Mouse (Mus musculus) embryonic stem cell, embryonic (primary cell): ENCODE data around the gene Acin1.

ENCODE experiments used
- CTCF ChIA-PET, 4 experiments: fragments of 300-600 bp in 2 of 4; fragments of 350-600 bp in 2 of 4; sonication (Branson Sonifier 250); formaldehyde crosslinking; loops; one replicate each; lab custom pipeline; 2022; ENCODE audit warnings: inconsistent platforms in 2 of 4; lab: Charles Lee
- POLR2A ChIA-PET, 4 experiments: fragments of 300-600 bp in 2 of 4; fragments of 350-600 bp in 2 of 4; sonication (Branson Sonifier 250); formaldehyde crosslinking; loops; one replicate each; lab custom pipeline; 2022; ENCODE audit warnings: antibody characterized with exemption in 4 of 4, inconsistent platforms in 1 of 4; lab: Charles Lee

Gene Acin1

DNA sequence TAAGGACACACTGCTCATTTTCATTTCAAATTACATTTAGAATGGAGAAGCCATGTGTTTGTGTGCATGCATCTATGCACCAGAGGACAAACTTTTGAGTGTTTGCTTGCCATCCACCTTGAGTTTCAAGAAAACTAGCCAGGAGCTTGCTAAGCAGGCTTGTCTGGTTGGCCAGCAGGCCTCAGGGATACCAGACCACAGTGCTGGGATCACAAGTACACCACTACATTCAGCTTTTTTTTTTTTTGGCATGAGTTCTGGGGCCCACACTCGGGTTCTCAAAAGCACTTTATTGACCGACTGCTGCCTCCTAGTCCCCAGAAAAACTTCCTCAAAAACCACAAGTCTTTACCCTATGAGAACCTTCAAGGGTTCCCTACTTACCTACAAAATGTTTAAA, 12.4 kb downstream of the Acin1 start:
- ChIA-PET POLR2A (interaction anchor here (0.5 to 3.2 kb wide), 10 partner anchors 9 to 126 kb away, joined by 3 to 17 read pairs (median 4); partner anchors contain the start of genes 1700123O20Rik (in 2 of the 4) and Acin1 (in 2 of the 4)), CTCF (interaction anchor here in 2 of 4 experiments (1.0 to 2.0 kb wide), 3 partner anchors 15 to 169 kb away, joined by 3 to 8 read pairs (median 4); no protein-coding TSS in a partner anchor)

DNA sequence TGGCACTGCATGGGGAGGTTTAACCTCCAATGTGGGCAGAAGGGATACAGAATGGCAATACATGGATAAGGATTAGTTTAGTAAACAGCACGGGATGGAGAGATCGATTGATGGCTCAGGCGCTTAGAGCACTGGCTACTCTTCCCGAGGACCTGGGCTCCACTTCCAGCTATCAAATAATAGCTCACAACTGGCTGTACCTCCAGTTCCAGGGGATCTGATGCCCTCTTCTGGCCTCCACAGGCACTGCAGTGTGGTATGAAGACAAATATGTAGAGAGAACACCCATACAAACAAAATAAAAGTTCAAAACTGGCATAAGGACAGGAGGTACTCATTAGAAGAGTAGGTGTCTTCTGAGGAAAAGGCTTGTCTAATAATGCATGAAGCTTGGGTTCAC, 17.4 kb downstream of the Acin1 start:
- CTCF ChIA-PET = interaction anchor here (0.5 to 3.0 kb wide), 56 partner anchors 8 to 605 kb away, joined by 3 to 51 read pairs (median 4); partner anchors contain the start of genes 1700123O20Rik (in 2 of the 4), Acin1 (in 2 of the 4), Cdh24 (in 2 of the 4) and Cebpe (in 1 of the 4)

DNA sequence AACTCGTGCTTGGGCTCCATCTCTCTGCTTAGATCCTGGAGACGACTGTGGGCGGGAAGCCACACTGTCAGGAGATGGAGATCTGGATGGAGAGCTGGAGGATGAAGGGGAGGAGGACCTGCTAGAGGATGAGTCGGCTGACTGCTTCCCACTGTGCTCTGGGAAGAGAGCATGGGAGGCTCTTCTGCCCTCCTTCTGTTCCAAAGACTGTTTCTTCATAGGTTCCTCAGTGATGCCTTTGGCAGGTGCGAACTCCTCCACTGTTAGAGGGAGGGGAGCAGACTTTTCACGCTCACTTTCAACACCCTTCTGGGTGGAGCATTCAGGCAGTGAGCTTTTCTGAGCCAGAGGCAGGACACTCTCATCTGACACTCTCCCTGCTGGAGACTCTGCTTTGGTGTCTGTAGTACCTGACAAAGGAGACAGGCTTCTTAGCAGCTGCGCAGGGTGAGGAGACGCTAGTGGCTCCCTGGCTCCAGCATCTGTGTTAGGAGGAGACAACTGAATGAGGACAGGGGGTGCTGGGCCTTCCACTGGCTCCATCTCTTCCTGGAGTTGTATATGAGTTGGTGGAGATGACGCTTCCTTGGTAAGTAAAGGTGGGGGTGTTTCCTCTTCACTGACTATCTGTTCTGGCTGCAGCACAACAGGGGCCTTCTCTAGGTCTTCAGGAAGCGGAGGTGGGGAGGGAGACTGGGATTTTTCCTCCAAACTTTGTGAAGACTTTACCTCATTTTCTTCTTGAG, 22.1 kb downstream of the Acin1 start:
- CTCF ChIA-PET = interaction anchor here in 3 of 4 experiments (0.7 to 2.7 kb wide), 4 partner anchors 11 to 57 kb away, joined by 3 to 9 read pairs (median 4); no protein-coding TSS in a partner anchor

More for the DNA sequence above, 17.4 kb downstream of the Acin1 start:
- POLR2A ChIA-PET = interaction anchor here in 3 of 4 experiments (0.6 to 2.9 kb wide), 22 partner anchors 9 to 116 kb away, joined by 3 to 20 read pairs (median 4); partner anchors contain the start of genes 1700123O20Rik (in 3 of the 3), Acin1 (in 2 of the 3), Haus4 (in 1 of the 3) and Psmb5 (in 1 of the 3)

DNA sequence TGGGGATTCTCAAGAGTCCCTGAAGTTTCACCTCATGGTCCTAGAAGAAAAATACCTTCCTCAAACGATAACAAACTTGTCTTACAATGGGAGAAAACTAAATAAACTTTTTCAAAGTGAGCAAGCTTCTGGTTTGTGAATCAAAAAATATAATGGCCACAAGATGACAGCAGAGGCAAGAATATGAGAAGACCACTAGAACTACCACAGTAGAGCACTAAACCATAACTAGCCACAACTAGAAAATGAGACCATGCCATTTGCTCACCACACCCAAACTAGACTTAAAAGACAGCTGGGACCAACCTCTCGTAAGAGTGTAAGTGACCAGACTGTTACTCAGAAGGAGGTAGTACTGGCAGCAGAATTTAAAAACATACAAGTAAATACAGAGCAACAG, 26.7 kb downstream of the Acin1 start:
- ChIA-PET CTCF (interaction anchor here (0.6 to 7.0 kb wide), 31 partner anchors 9 to 158 kb away, joined by 3 to 44 read pairs (median 4); partner anchors contain the start of genes 1700123O20Rik (in 3 of the 4), Cdh24 (in 1 of the 4) and Cebpe (in 1 of the 4)), POLR2A (interaction anchor here in 3 of 4 experiments (0.6 to 4.0 kb wide), 15 partner anchors 9 to 1707 kb away, joined by 3 to 20 read pairs (median 5); partner anchors contain the start of genes Acin1 (in 2 of the 3), Cdh24 (in 2 of the 3), 1700123O20Rik (in 1 of the 3) and Psmb11 (in 1 of the 3))

More for the DNA sequence above, 22.1 kb downstream of the Acin1 start:
- POLR2A ChIA-PET = interaction anchor here in 2 of 4 experiments (0.6 to 1.5 kb wide), 8 partner anchors 11 to 53 kb away, joined by 3 to 5 read pairs (median 3); partner anchors contain the start of genes 1700123O20Rik (in 2 of the 2) and Acin1 (in 1 of the 2)

DNA sequence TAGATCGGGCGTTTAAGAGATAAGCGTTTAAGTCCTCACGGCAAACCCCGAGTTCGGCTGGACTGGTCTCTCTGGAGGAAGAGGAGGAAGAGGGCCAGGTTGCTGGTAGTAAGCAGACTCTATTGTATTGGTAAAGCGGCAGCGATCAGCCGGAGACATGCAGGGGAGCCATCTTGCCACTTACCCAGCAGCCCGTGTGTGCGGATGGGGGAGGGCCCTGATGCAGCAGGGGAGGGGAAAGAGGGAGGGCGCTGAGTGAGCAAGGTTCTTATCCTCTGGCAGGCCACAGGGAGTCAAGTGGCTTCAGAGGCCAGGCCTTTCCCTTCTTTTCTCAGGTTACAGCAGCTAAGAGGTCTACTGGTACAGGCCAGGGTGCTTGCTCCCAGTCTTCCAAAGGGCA, 33.2 kb downstream of the Acin1 start:
- POLR2A ChIA-PET = interaction anchor here (0.7 to 4.0 kb wide), 22 partner anchors 10 to 170 kb away, joined by 3 to 38 read pairs (median 4); partner anchors contain the start of genes 1700123O20Rik (in 3 of the 4), Acin1 (in 3 of the 4), Cdh24 (in 2 of the 4) and 4931414P19Rik (in 1 of the 4)

DNA sequence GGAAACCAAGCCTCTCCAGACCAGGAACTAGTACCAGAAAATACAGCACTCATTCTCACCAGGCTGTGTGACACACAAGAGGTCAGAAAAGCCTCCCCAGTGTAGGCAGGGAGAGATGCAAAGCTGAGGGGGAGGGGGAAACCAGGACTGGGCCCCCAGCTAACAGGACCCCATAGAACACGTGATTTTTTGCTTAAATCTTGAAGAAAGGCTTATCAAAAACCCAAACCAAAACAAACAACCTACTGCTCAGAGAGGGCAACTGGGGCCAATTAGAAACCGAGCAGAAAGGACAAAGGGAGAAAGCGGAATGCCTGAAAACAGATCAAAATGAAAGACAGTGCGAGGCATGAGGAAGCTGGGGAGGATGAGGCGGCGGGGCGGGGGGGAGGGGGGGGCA, 33.9 kb downstream of the Acin1 start:
- POLR2A ChIA-PET = interaction anchor here (0.6 to 4.0 kb wide), 12 partner anchors 10 to 235 kb away, joined by 3 to 38 read pairs (median 4); partner anchors contain the start of genes Cdh24 (in 2 of the 4), 1700123O20Rik (in 1 of the 4), Acin1 (in 1 of the 4) and Gm17606 (in 1 of the 4)

More for the DNA sequence above, 33.2 kb downstream of the Acin1 start:
- CTCF ChIA-PET = interaction anchor here in 2 of 4 experiments (0.6 to 5.9 kb wide), 7 partner anchors 10 to 81 kb away, joined by 3 to 77 read pairs (median 3); partner anchors contain the start of genes Cdh24 (in 2 of the 2) and Gm17606 (in 2 of the 2)

DNA sequence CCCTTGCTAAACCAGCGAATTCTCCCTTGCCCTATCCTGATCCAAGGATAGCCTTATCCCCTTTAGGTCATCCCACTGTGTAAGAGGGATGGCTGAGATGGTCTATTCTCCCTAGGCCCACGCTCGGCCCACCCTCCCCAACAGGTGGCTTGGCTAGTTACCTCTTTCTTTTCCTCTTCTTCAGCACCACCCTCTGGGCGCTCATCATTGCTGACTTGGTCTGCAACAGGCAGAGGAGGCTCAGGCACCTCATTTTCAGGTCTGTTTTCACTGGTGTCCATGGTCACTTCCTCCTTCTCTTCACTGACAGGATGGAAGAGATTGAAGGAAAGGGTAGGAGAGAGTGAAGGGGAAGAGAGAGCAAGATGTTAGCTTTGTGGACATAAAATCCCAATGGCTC, 35.2 kb downstream of the Acin1 start:
- CTCF ChIA-PET = interaction anchor here (0.6 to 5.9 kb wide), 123 partner anchors 8 to 941 kb away, joined by 3 to 77 read pairs (median 4); partner anchors contain the start of genes 1700123O20Rik (in 4 of the 4), Cdh24 (in 4 of the 4), 4931414P19Rik (in 2 of the 4) and Acin1 (in 2 of the 4)
- POLR2A ChIA-PET = interaction anchor here (0.6 to 5.5 kb wide), 40 partner anchors 8 to 228 kb away, joined by 3 to 38 read pairs (median 4); partner anchors contain the start of genes Cdh24 (in 4 of the 4), 1700123O20Rik (in 3 of the 4), Acin1 (in 2 of the 4) and Haus4 (in 2 of the 4)

More for the DNA sequence above, 33.9 kb downstream of the Acin1 start:
- CTCF ChIA-PET = interaction anchor here in 3 of 4 experiments (0.6 to 5.9 kb wide), 7 partner anchors 11 to 469 kb away, joined by 3 to 77 read pairs (median 4); partner anchors contain the start of genes Cdh24 (in 2 of the 3) and Gm17606 (in 2 of the 3)

DNA sequence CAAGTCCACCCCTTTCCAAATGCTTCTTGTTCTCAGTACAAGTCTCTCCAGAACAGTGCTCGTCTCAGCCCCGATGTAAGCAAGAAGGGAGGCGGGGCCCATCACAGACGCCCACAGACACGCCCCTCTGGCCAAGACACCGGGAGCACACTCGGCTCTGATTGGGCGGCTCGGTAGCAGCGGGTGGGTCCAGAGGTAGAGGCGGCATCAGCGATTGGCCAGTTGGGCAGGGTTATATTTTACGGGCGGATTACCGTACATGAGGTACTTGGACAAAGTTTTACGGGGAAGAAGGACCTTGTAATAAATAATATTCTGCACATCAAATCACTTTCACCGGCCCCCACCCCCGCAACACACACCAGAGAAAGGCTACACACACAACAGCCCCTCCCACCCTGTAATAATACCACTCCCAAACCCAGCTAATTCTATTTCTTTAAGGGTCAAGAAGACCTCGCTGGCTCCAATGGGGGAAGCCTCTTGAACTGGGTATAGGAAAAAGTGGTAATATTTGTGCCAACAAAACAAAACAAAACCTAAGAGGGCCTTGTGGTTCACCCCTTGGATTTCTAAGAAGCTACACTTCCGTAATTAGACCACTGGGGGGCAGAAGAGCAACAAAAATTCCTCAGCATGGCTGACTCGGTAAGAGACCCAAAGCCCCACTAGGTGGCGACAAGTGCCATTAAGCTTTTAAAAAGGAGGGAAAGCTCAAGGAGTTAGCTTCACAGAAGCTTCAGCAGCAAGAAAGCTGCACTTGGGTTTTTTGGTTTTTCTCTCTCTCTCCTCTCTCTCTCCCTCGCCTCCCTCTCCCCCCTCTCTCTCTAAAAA, 35.9 kb downstream of the Acin1 start:
- ChIA-PET CTCF (interaction anchor here (0.6 to 5.9 kb wide), 129 partner anchors 9 to 942 kb away, joined by 3 to 77 read pairs (median 4); partner anchors contain the start of genes 1700123O20Rik (in 4 of the 4), Cdh24 (in 4 of the 4), 4931414P19Rik (in 2 of the 4) and Acin1 (in 2 of the 4)), POLR2A (interaction anchor here (0.6 to 5.5 kb wide), 46 partner anchors 9 to 227 kb away, joined by 3 to 38 read pairs (median 4); partner anchors contain the start of genes 1700123O20Rik (in 4 of the 4), Cdh24 (in 4 of the 4), Acin1 (in 2 of the 4) and Haus4 (in 2 of the 4))

DNA sequence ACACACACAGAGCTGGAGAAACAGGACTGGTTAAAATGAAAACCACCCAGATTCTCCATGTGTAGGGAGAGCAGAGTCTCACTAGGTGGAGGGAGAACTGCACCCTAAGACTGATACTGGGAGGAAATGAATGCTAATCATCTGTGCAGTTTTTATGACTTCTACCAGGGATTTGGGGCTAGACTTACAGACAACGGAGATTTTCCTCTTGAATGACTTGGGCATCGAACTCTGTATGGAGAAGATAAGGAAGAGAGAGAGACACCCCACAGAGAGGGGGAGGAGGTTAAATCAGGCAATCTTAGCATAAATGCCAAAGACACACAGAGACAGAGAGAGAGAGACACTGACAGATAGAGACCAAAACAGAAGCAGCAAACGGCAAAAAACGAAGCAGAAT, 38.8 kb downstream of the Acin1 start:
- ChIA-PET CTCF (interaction anchor here (0.6 to 1.9 kb wide), 7 partner anchors 9 to 1559 kb away, joined by 3 to 5 read pairs (median 3); no protein-coding TSS in a partner anchor), POLR2A (interaction anchor here in 2 of 4 experiments (1.1 to 5.5 kb wide), 4 partner anchors 11 to 76 kb away, joined by 4 to 28 read pairs (median 10); partner anchors contain the start of genes 1700123O20Rik (in 1 of the 2) and Acin1 (in 1 of the 2))

DNA sequence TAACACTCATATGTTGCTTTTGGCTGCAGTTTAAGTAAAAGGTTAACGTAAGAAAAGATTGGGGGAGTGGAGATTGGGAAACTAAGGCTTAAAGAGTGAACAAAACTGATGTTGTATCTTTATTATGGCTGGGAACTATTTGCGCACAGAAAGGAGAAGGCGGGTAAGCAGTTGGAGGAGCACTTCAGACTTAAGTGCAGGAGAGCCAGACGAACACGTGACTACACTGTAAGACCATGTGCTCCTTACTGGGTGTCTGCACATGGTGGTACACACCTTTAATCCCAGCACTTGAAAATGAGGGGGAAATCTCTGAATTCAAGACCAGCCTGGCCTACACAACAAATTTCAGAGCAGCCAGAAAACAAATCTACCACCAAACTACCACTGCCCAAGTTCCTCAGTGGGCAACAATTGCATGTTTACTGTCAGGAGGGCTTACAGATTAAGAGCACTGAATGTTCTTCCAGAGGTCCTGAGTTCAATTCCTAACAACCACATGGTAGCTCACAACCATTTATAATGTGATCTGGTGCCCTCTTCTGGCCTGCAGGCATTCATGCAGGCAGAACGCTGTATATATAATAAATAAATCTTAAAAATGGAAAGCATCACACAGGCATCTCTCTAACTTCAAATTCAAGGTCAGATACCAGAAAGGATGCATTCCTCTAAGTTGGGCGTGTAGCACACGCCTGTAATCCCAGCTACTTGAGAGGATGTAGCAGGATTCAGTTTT, 39.7 kb downstream of the Acin1 start:
- CTCF ChIA-PET = interaction anchor here in 3 of 4 experiments (0.5 to 1.9 kb wide), 12 partner anchors 8 to 1560 kb away, joined by 3 to 5 read pairs (median 3); no protein-coding TSS in a partner anchor
- POLR2A ChIA-PET = interaction anchor here in 2 of 4 experiments (0.7 to 5.5 kb wide), 6 partner anchors 10 to 92 kb away, joined by 3 to 28 read pairs (median 3); no protein-coding TSS in a partner anchor

DNA sequence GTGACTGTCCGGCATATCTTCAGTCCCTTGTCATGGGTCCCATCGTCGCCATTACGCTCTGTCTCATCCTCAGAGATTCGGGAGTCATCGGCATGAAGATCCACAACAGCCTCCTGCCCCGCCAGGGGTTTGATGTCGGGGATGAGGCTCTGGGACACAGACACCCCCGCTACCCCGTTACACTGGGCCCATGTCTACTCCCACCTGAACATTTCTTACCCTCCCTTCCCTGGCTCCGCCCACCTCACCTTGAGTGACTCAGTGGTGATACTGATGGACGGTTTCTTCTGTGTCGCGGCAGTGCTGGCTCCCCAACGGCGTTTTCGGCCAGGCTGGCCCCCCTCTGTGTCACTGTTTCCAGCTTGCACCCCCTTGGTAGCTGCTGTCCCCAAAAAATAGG, 40.3 kb downstream of the Acin1 start:
- ChIA-PET POLR2A (interaction anchor here in 3 of 4 experiments (0.6 to 2.9 kb wide), 9 partner anchors 10 to 233 kb away, joined by 3 to 13 read pairs (median 3); no protein-coding TSS in a partner anchor), CTCF (interaction anchor here in 2 of 4 experiments (0.9 to 1.9 kb wide), 5 partner anchors 9 to 118 kb away, joined by 3 to 5 read pairs (median 4); no protein-coding TSS in a partner anchor)

DNA sequence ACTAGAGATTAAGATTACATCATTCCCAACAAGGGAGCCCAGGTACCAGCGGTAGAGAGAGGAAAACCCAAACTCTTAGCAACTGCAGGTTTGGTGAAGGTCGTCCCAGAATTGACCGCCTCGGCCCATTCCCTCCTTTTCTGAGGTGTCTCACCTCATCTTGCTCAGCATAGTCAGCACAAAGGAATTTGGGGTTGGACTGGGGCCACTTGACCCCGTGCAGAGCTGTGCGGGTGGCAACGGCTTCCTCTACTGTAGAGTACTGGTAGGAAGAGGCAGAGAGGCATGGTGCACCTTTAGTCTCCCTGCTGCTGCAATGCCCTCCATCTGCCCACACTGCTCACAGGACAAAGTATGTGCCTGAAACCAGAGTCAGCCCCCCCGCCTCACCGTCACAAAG, 42.4 kb downstream of the Acin1 start:
- POLR2A ChIA-PET = interaction anchor here in 3 of 4 experiments (0.6 to 3.6 kb wide), 12 partner anchors 9 to 361 kb away, joined by 3 to 21 read pairs (median 5); partner anchors contain the start of genes 1700123O20Rik (in 1 of the 3), Acin1 (in 1 of the 3) and Psmb5 (in 1 of the 3)
- CTCF ChIA-PET = interaction anchor here in 2 of 4 experiments (0.7 to 4.2 kb wide), 7 partner anchors 8 to 120 kb away, joined by 4 to 77 read pairs (median 4); no protein-coding TSS in a partner anchor

DNA sequence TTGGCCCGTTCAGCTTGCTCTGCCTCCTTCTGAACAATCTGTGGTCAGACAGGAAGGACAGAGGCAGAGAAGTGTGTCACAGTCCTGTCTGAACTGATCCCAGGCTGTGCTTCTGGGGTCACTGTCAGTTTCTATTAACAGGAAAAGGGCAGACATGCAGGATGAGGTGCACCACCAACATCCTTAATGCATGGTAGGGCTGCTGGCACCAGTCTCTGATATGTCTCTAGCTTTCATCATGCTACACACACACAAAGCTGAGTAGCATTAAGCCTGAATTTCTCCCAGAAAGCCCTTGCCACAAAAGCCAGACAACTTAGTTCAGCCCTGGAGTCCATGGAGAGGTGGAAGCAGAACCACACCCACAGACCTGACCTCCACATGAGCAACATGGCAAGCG, 43.7 kb downstream of the Acin1 start:
- POLR2A ChIA-PET = interaction anchor here (0.7 to 3.6 kb wide), 29 partner anchors 8 to 230 kb away, joined by 3 to 38 read pairs (median 5); partner anchors contain the start of genes Psmb5 (in 2 of the 4), 1700123O20Rik (in 1 of the 4), Acin1 (in 1 of the 4) and Haus4 (in 1 of the 4)
- CTCF ChIA-PET = interaction anchor here (0.6 to 4.2 kb wide), 22 partner anchors 8 to 415 kb away, joined by 3 to 77 read pairs (median 4); partner anchors contain the start of gene Haus4 (in 1 of the 4)

DNA sequence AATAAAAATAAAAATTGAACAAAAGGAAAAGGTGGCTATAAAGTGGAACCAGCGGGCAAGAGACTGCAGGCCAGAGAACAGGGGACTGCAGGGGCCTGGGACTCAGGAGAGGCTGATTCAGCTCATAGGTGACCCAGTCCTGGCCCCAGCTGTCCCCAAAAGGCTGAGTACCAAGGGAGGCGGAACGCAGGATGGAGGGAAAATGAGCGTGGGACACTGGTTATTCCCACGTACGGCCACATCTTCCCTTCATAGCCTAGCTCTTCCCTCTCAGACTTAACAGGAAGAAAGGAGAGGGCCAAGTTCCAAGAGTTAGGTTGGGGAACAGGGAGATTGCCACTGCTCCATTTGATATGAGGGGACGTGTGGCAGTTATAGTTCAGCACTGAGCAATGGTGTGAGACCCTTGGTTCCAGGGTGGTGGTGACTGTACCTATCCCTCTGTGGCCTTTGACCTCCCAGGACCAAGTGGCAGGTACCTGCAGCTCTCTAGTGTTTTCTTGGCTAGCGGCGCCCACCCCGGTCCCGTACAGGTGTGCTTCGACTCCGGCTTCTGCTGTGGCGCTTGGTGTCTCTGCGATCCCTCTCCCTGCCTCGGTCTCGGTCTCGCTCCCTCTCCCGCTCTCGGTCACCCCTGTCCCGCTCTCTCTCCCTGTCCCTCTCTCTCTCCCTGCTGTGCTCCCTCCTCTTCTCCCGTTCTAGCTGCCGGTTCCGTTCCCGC, 44.3 kb downstream of the Acin1 start:
- POLR2A ChIA-PET = interaction anchor here (0.6 to 3.6 kb wide), 44 partner anchors 8 to 408 kb away, joined by 3 to 38 read pairs (median 4); partner anchors contain the start of genes Acin1 (in 2 of the 4), Haus4 (in 2 of the 4), Psmb5 (in 2 of the 4) and 1700123O20Rik (in 1 of the 4)
- CTCF ChIA-PET = interaction anchor here (0.6 to 4.2 kb wide), 48 partner anchors 8 to 950 kb away, joined by 3 to 77 read pairs (median 4); partner anchors contain the start of genes Psmb5 (in 2 of the 4), 1700123O20Rik (in 1 of the 4), 4931414P19Rik (in 1 of the 4) and Cebpe (in 1 of the 4)
